Mouse (Mus musculus) lung, embryonic 16.5 days (tissue): ENCODE measurements around the gene Cc2d2b. TPM values are rescaled to one million over a fixed set of nuclear protein-coding genes. Genes with fewer than 3 reads are reported as not detected.
A peak's percentile ranks its signal among the peaks of the same experiment; 100 is the strongest.

Source experiments
- ATAC-seq: fragments of 200-750 bp; cut with Nextera tagmentation; 2 replicates; pipeline ENCODE4 v1.8.0; 2017; ENCODE audit warnings: low read depth, mild to moderate bottlenecking, moderate library complexity
- H3K27ac ChIP-seq: fragments of 300-500 bp; sonication (generic); 2 replicates; pipeline ENCODE4 v1.5.1; 2014; ENCODE audit warnings: mild to moderate bottlenecking, control low read depth, low read length
- H3K27me3 ChIP-seq: fragments of 300-500 bp; sonication (generic); 2 replicates; pipeline ENCODE4 v1.6.1; 2014; ENCODE audit warnings: low read depth, low read length, mixed read lengths; ENCODE audit not compliant: control insufficient read depth, insufficient read depth
- H3K36me3 ChIP-seq: fragments of 300-500 bp; sonication (generic); 2 replicates; pipeline ENCODE4 v1.6.1; 2014; ENCODE audit warnings: low read length; ENCODE audit not compliant: control insufficient read depth, insufficient read depth
- H3K4me1 ChIP-seq: fragments of 300-500 bp; sonication (generic); replicated peaks from 2 replicates; pipeline ENCODE4 v1.6.1; 2014; ENCODE audit warnings: low read length, mixed read lengths; ENCODE audit not compliant: control insufficient read depth, insufficient read depth
- H3K4me2 ChIP-seq: fragments of 300-500 bp; sonication (generic); 2 replicates; pipeline ENCODE4 v1.6.1; 2014; ENCODE audit warnings: low read depth, low read length, control low read depth
- H3K4me3 ChIP-seq: fragments of 300-500 bp; sonication (generic); 2 replicates; pipeline ENCODE4 v1.5.1; 2014; ENCODE audit warnings: mild to moderate bottlenecking, low read length, control low read depth
- H3K9ac ChIP-seq: fragments of 300-500 bp; sonication (generic); 2 replicates; pipeline ENCODE4 v1.6.1; 2014; ENCODE audit warnings: low read length, control low read depth
- H3K9me3 ChIP-seq: fragments of 300-500 bp; sonication (generic); 2 replicates; pipeline ENCODE4 v1.6.1; 2016; ENCODE audit warnings: low read length; ENCODE audit not compliant: control insufficient read depth
- WGBS: fragments of 180-500 bp; shearing (Covaris S2); extraction: QIAGEN DNeasy Blood & Tissue Kit; methylation state at CpG from one replicate; pipeline ENCODE4 v1.1.7; 2014; 5-methylcytosine and 5-hydroxymethylcytosine counted together
- polyA plus RNA-seq: library from polyadenylated mRNA; unstranded; fragments of >200 nt; fragmentation: Nextera tagmentation; extraction: Ambion mirVana; gene quantifications from 2 replicates; pipeline ENCODE4 v1.2.1, GENCODE M21; 2015

Gene Cc2d2b
- polyA plus RNA-seq, 1 experiment from 2014 or later = 0.28 TPM

- no peak overlapping the region for H3K4me2 ChIP-seq
- H3K27me3 ChIP-seq = no peaks in the 10 kb centered on the region
- H3K27ac ChIP-seq = no peak overlapping the region
- H3K9ac ChIP-seq = no peak overlapping the region
- no peaks in the 10 kb centered on the region for H3K36me3 ChIP-seq
- no peaks in the 10 kb centered on the region for H3K4me1 ChIP-seq
- 73% methylated on average over 13 of the region's 13 CpGs for WGBS
- no peak for ATAC-seq
- H3K4me3 ChIP-seq = no peak overlapping the region
- H3K9me3 ChIP-seq = no peaks in the 10 kb centered on the region
Measured at GRCm38 (mm10) chr19:40738683-40739324, 9.7 kb upstream of the Cc2d2b start.

DNA sequence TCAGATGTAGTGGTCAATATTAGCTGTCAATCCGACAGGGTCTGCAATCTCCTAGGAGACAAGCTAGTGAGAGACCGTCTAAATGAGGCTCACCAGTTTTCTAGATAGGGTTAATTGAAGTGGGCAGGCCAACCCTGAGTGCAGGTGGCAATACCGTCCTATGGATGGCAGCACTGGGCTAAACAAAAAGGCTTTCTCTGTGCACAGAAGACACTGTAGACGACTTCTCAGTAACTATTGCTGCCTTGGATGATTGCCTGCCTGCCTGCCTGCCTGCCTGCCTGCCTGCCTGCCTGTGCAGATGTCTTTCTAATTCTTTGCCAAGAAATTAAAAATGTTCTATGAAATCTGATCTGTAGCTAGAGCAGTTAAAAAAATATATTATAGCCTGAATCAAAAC lies 1.9 kb upstream of the Cc2d2b start:
- Histone ChIP-seq H3K4me3 (no peak overlapping the region), H3K9ac (no peak overlapping the region), H3K4me2 (no peak overlapping the region), H3K36me3 (no peaks in the 10 kb centered on the region), H3K4me1 (no peaks in the 10 kb centered on the region), H3K27me3 (no peaks in the 10 kb centered on the region), H3K9me3 (no peaks in the 10 kb centered on the region), H3K27ac (no peak overlapping the region)
- no peak for ATAC-seq
- 33% methylated on average over 4 of the region's 4 CpGs for whole genome bisulfite sequencing

- WGBS = 90% methylated on average over 2 of the region's 2 CpGs
Measured at GRCm38 (mm10) chr19:40754311-40754710, 5.8 kb downstream of the Cc2d2b start.

DNA sequence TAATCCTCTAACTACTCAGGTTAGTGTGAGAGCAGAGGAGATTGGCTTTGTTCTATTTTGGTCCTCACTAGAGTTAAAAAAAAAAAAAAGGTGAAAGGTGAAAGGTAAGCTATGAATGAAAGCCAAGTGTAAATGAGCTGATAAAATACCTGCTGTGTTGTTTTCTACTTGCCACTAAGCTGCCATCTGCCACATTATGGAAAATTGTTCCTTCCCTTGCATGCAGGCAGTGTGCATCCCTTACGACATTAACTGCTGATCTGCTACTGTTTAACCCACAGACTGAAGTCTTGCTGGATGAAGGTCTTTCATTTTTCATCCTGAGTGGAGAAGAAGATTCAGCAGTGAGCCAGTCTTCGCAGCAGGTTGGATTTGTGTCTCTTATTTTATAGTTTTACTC lies 11.5 kb downstream of the Cc2d2b start:
- no peak for ATAC-seq
- no peaks in the 10 kb centered on the region; the same call in 1 of the 2 replicates for H3K4me1 ChIP-seq
- H3K27ac ChIP-seq = no peak overlapping the region
- no peak overlapping the region for H3K4me3 ChIP-seq
- peaks cover 2% of the 10 kb centered on the region; the same call in 1 of the 2 replicates for H3K27me3 ChIP-seq
- no peaks in the 10 kb centered on the region for H3K9me3 ChIP-seq
- H3K9ac ChIP-seq = no peak overlapping the region
- 85% methylated on average over 2 of the region's 2 CpGs for WGBS
- H3K4me2 ChIP-seq = no peak overlapping the region
- H3K36me3 ChIP-seq = no peaks in the 10 kb centered on the region

More at GRCm38 (mm10) chr19:40754311-40754710, 5.8 kb downstream of the Cc2d2b start:
- Histone ChIP-seq H3K4me2 (no peak overlapping the region), H3K27ac (no peak overlapping the region), H3K4me1 (no peaks in the 10 kb centered on the region), H3K4me3 (no peak overlapping the region), H3K27me3 (no peaks in the 10 kb centered on the region), H3K36me3 (no peaks in the 10 kb centered on the region), H3K9me3 (no peaks in the 10 kb centered on the region), H3K9ac (no peak overlapping the region)
- ATAC-seq = no peak

DNA sequence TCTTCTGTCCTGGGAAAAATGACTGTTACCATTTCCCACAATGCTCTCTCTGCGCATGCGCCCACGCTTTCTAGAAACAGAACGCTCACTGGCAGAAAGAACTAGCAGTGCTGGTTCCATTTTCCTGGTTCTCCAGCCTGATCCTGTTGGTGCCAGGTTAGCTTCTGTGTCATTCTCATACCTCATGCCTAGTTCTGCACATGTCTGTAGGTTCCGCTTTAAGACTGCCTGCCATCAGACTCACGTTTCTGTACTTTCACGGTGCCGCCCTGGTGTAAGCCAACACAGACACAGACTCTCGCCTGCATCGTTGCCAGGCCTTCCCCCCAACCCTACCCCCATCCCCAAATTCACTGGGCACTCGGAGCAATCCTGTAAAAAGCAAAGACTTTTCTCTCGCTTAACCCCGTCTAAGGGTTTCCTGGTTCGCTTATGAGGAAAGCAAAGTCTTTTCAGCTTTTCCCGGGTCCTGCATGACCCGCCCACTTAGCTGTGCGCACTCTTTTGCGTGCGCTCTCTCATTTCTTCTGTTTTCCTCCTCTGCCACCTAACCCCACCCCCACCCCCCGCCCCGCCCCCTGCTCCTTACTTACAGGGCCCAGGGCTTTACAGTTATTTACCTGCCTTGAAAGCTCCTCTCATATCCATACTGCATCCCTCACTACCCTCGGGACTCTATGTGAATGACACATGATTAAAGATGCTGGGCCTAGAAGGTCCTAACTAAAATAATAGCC lies 13.6 kb downstream of the Cc2d2b start:
- Histone ChIP-seq H3K4me2 (peak overlapping the region; percentile 72), H3K4me1 (no peaks in the 10 kb centered on the region; the same call in 1 of the 2 replicates), H3K4me3 (peak overlapping the region; percentile 47), H3K9ac (peak overlapping the region; percentile 54), H3K9me3 (no peaks in the 10 kb centered on the region), H3K27ac (no peak overlapping the region), H3K36me3 (no peaks in the 10 kb centered on the region), H3K27me3 (peaks cover 2% of the 10 kb centered on the region; the same call in 1 of the 2 replicates)
- WGBS = 25% methylated on average over 22 of the region's 22 CpGs
- peak; percentile 61; the same call in 1 of the 2 replicates for ATAC-seq

DNA sequence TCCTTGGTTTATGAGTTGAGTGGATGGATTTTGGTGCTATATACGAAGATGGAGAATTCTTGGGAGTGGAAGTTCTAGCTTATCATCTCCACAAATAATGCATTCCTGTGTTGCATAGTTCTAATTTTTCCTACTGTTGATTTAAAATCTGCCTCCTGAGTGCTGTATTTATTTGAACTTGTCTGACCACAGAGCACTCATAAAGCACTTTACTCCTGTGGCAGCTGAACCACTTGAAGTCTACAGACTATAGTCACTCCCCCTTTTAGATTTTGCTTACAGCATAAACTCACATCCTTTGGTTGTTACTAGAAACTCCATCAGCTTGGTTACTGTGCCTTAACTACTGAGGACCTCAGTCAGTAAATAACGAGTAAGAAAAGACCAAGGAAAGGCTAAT lies 18.6 kb downstream of the Cc2d2b start:
- ATAC-seq = peak; percentile 83
- 60% methylated on average over 2 of the region's 2 CpGs for whole genome bisulfite sequencing
- peaks cover 3% of the 10 kb centered on the region for H3K4me1 ChIP-seq

DNA sequence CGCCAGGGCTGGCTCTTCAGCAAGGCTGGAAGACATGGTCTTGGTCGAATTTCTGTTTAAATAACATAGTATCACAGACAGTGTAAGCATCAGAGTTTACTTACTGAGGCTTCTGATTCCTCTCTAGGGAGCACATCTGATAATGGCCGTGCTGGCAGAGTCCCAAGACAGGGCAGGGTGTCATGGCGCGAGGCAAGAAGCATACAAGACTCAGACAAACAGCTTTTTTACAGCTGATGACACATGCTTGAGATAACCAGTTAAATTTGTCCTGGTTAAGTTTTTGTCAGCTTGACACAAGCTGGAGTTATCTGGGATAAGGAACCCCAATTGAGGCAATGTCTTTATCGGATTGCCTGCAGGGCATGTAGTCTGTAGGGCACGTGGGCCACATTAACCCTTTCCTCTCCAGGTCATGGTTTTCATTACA lies 20.8 kb downstream of the Cc2d2b start:
- H3K36me3 ChIP-seq = no peaks in the 10 kb centered on the region
- 16% methylated on average over 7 of the region's 7 CpGs for WGBS
- no peak overlapping the region for H3K9ac ChIP-seq
- no peak overlapping the region for H3K4me2 ChIP-seq
- peak; percentile 54; the same call in 1 of the 2 replicates for ATAC-seq
- H3K4me1 ChIP-seq = peaks cover 3% of the 10 kb centered on the region
- H3K27ac ChIP-seq = no peak overlapping the region
- H3K9me3 ChIP-seq = no peaks in the 10 kb centered on the region
- no peaks in the 10 kb centered on the region for H3K27me3 ChIP-seq
- H3K4me3 ChIP-seq = no peak overlapping the region

More for the DNA sequence above, 18.6 kb downstream of the Cc2d2b start:
- Histone ChIP-seq H3K27ac (no peak overlapping the region), H3K36me3 (no peaks in the 10 kb centered on the region), H3K27me3 (peaks cover 2% of the 10 kb centered on the region; the same call in 1 of the 2 replicates), H3K9ac (no peak overlapping the region), H3K4me2 (no peak overlapping the region), H3K9me3 (no peaks in the 10 kb centered on the region), H3K4me3 (no peak overlapping the region)

DNA sequence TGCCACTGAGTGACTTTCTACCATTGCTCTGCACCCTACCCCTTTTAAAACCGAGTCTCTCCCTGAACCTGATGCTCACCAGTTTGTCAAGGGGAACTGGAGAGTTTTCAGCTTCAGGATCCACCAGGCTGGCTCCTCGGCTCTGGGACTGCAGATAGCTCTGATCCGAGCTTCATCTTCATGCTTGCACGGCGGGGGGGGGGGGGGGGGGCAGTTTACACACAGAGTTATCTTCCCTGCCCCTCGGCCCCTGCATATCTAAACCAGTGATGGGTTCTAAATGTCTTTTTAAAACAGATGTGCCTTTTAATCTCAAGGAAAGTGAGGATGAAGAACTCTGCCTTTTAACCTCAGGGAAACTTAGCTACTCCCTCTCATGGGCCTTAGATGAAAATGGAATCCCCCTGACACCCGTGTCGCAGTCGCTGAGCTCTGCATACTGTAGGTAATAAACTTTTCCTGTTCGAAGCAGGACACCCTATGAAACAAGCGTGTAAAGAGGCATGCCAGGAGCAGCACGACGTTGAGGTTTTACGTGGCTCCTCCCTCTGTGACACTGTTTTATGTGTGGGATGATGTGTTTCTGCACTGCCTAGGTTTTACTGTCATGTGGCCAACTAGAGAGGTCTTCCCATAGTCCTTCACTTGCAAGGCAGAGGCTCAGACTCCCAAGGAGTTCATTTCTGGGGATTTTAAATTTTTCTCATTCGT lies 39.6 kb downstream of the Cc2d2b start:
- no peak for ATAC-seq
- H3K9me3 ChIP-seq = no peaks in the 10 kb centered on the region
- H3K9ac ChIP-seq = no peak overlapping the region
- H3K4me1 ChIP-seq = no peaks in the 10 kb centered on the region
- H3K4me3 ChIP-seq = no peak overlapping the region
- WGBS = 51% methylated on average over 15 of the region's 15 CpGs
- no peaks in the 10 kb centered on the region for H3K27me3 ChIP-seq
- H3K36me3 ChIP-seq = no peaks in the 10 kb centered on the region
- H3K27ac ChIP-seq = no peak overlapping the region
- no peak overlapping the region for H3K4me2 ChIP-seq

- Histone ChIP-seq H3K36me3 (no peaks in the 10 kb centered on the region), H3K9me3 (no peaks in the 10 kb centered on the region), H3K4me1 (no peaks in the 10 kb centered on the region), H3K4me3 (no peak overlapping the region), H3K9ac (no peak overlapping the region), H3K4me2 (no peak overlapping the region), H3K27ac (no peak overlapping the region), H3K27me3 (no peaks in the 10 kb centered on the region)
- ATAC-seq = no peak
- WGBS = 44% methylated on average over 2 of the region's 2 CpGs
Measured at GRCm38 (mm10) chr19:40788715-40789084, 40.1 kb downstream of the Cc2d2b start.
